Mouse (Mus musculus) liver, postnatal 0 days (tissue): ENCODE data around the gene Fam160a1.

ENCODE experiments used
- CTCF ChIP-seq: sonication (generic); IDR thresholded peaks from 2 replicates; pipeline ENCODE4 v1.5.1; 2016; ENCODE audit warnings: antibody characterized with exemption, low read depth
- EP300 ChIP-seq: IDR thresholded peaks from 2 replicates; pipeline ENCODE4 v1.6.1; 2016; ENCODE audit warnings: antibody characterized with exemption, low read depth, mild to moderate bottlenecking

DNA sequence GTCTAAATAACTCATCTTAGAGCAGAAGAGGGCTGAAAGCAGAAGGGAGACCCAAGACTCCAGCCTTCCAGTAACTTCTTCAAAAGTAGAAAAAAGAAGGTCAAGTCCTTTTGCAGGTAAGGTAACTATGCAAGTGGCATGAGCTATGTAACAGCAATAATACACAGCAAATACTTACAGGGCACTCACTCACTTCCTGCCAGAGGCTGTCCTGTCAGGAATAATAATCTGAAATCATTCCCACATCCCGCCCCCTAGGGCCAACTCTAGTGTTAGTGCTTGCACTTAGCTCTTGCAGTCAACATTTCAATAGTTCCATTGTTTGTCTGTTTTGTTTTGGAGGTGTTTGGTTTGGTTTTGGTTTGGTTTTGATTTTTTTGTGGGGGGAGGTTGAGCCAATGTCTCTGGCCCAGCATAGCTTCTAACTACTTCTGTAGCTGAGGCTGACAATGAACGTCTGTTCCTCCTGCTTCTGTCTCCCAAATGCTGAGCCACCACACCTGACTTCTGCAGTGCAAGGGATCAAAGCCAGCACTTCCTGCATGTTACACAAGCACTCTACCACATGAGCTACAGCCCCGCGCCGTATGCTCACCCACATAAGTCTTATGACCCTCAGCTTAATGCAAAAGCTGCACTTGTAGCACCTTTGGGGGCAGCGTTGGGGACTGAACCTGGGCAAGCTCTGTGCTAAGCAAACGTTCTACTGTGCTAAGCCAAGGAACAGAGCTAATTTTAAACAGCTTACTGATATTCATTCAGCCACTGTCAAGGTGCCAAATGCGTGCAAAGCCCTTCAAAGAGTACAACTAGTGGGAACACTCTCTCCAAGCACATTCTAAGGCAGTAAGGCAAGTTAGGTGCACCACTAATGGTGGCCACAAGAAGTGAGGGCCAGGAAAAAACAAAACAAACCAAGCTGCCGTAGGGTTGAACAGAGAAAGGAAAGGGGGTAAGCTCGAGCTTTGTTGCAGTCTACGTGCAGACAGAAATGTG lies 41.3 kb upstream of the Fam160a1 start:
- no peak for TF ChIP-seq CTCF
- no peak for TF ChIP-seq EP300
